Comparison of ENCODE assay signal across 11 mouse cellular contexts in genomic region chr4:119138776-119139175, GRCm38 (mm10). TPM values are rescaled to one million over a fixed set of nuclear protein-coding genes. Genes with fewer than 3 reads are reported as not detected.
DNase-seq lines count a peak whose midpoint lies in the region; ATAC-seq lines count a peak whose summit lies in the region.
"Had no signal": no experiment of that assay in that cellular context is flagged by ENCODE, and none has a peak within 500 bp of the region (broad histone marks: within the 10 kb centered on the region; RNA-seq: fewer than 3 reads in every experiment).

No protein-coding gene starts in this region.

- H3K9ac ChIP-seq in hindbrain, embryonic 11.5 days (ENCODE audit: low read depth, low read length) = no peak overlapping the region
- 0 out of 2 replicates have a peak overlapping the region, but pooled peaks have one; percentile 5 for H3K9ac ChIP-seq in midbrain, embryonic 15.5 days
- H3K9ac ChIP-seq: liver, embryonic 15.5 days had no signal

- peaks cover 40% of the 10 kb centered on the region for H3K36me3 ChIP-seq in embryonic facial prominence, embryonic 10.5 days (replicated peaks)
- H3K36me3 ChIP-seq in hindbrain, embryonic 11.5 days (ENCODE audit: control insufficient read depth, insufficient read depth, low read length) = peaks cover 18% of the 10 kb centered on the region
- peaks cover 8% of the 10 kb centered on the region; the same call in 1 of the 2 replicates for H3K36me3 ChIP-seq in midbrain, embryonic 15.5 days (replicated peaks)

- no peak for ATAC-seq in hindbrain, embryonic 11.5 days (ENCODE audit: low FRiP score)
- no peak for ATAC-seq in midbrain, embryonic 15.5 days (replicated peaks)

- intact Hi-C loops in gastrocnemius, postnatal 14 days (cut with DNase I; ENCODE audit: low total_unique reads) = no loop called here

- no peak overlapping the region for H3K27ac ChIP-seq in embryonic facial prominence, embryonic 10.5 days (replicated peaks)
- H3K27ac ChIP-seq in hindbrain, embryonic 11.5 days (ENCODE audit: low read depth, low read length) = no peak overlapping the region
- peak overlapping the region; percentile 6; the same call in 1 of the 2 replicates for H3K27ac ChIP-seq in midbrain, embryonic 15.5 days

- WGBS in embryonic facial prominence, embryonic 10.5 days = 65% methylated on average over 8 of the region's 8 CpGs
- 61% methylated on average over 8 of the region's 8 CpGs for WGBS in hindbrain, embryonic 11.5 days
- WGBS in midbrain, embryonic 15.5 days = 45% methylated on average over 8 of the region's 8 CpGs

- H3K4me2 ChIP-seq in hindbrain, embryonic 11.5 days (replicated peaks; ENCODE audit: low read depth, low read length) = peak overlapping the region; percentile 23
- peak overlapping the region; percentile 57 for H3K4me2 ChIP-seq in midbrain, embryonic 15.5 days

- no peaks in the 10 kb centered on the region; the same call in 1 of the 2 replicates for H3K27me3 ChIP-seq in embryonic facial prominence, embryonic 10.5 days (replicated peaks; ENCODE audit: low read depth, poor library complexity, severe bottlenecking)
- H3K27me3 ChIP-seq in hindbrain, embryonic 11.5 days (ENCODE audit: control insufficient read depth, insufficient read depth, low read length) = no peaks in the 10 kb centered on the region
- no peaks in the 10 kb centered on the region for H3K27me3 ChIP-seq in midbrain, embryonic 15.5 days (replicated peaks)

- H3K9me3 ChIP-seq in embryonic facial prominence, embryonic 10.5 days = no peaks in the 10 kb centered on the region
- no peaks in the 10 kb centered on the region for H3K9me3 ChIP-seq in hindbrain, embryonic 11.5 days (ENCODE audit: control insufficient read depth, low read length)
- no peaks in the 10 kb centered on the region for H3K9me3 ChIP-seq in midbrain, embryonic 15.5 days
- H3K9me3 ChIP-seq: liver, embryonic 15.5 days had no signal

- peak overlapping the region; percentile 39; the same call in 1 of the 2 replicates for H3K4me3 ChIP-seq in embryonic facial prominence, embryonic 10.5 days
- H3K4me3 ChIP-seq in hindbrain, embryonic 11.5 days (ENCODE audit: low read depth, low read length) = no peak overlapping the region
- H3K4me3 ChIP-seq in midbrain, embryonic 15.5 days = peak overlapping the region; percentile 29
- H3K4me3 ChIP-seq: liver, embryonic 15.5 days; myocyte had no signal

- peaks cover 19% of the 10 kb centered on the region for H3K4me1 ChIP-seq in embryonic facial prominence, embryonic 10.5 days
- no peaks in the 10 kb centered on the region for H3K4me1 ChIP-seq in hindbrain, embryonic 11.5 days (replicated peaks; ENCODE audit: control insufficient read depth, insufficient read depth, low read length)
- peaks cover 14% of the 10 kb centered on the region for H3K4me1 ChIP-seq in midbrain, embryonic 15.5 days

- DNase-seq in layer of hippocampus, adult 9-11 months = peak; percentile 62
- no peak for DNase-seq in layer of hippocampus, postnatal 14 days (ENCODE audit: low spot score in 2 of 2)
- no peak for DNase-seq in embryonic facial prominence, embryonic 10.5 days (ENCODE audit: low spot score)
- DNase-seq in hindbrain, embryonic 11.5 days (ENCODE audit: low spot score) = no peak
- no peak for DNase-seq in gastrocnemius, postnatal 14 days
- DNase-seq in natural killer cell, adult 2 months (ENCODE audit: low spot score in 2 of 2) = no peak
- DNase-seq in cerebellum, adult 9-11 months = no peak
- DNase-seq: gastrocnemius, postnatal 36 days had no signal

RNA-seq across cellular contexts. Expression of gene Slc2a1, which starts 30.3 kb away (rescaled TPM):
- 100 to 1,000 TPM in 1 of 2 experiments, 10 to 100 TPM in 1; 89.7 to 110 TPM for total RNA-seq in layer of hippocampus, postnatal 14 days (2021)
- polyA plus RNA-seq in embryonic facial prominence, embryonic 10.5 days (2016; fragmentation: Nextera tagmentation; extraction: Ambion mirVana) = 140 and 166 TPM in 2 replicates
- polyA plus RNA-seq in hindbrain, embryonic 11.5 days (2014; fragmentation: Nextera tagmentation; extraction: Ambion mirVana) = 134 and 137 TPM in 2 replicates
- 96.1 and 97.6 TPM in 2 replicates for polyA plus RNA-seq in midbrain, embryonic 15.5 days (2015; fragmentation: Nextera tagmentation; extraction: Ambion mirVana)
- 1 to 10 TPM; 4.8 to 6.6 TPM for total RNA-seq in gastrocnemius, postnatal 14 days (2021)

RNA-seq across cellular contexts. Expression of gene Zfp691, which starts 35.2 kb away (rescaled TPM):
- total RNA-seq in layer of hippocampus, postnatal 14 days (2021) = 10 to 100 TPM in 1 of 2 experiments, 1 to 10 TPM in 1; 7.3 to 11.0 TPM
- 11.4 and 13.9 TPM in 2 replicates for polyA plus RNA-seq in embryonic facial prominence, embryonic 10.5 days (2016; fragmentation: Nextera tagmentation; extraction: Ambion mirVana)
- 7.4 and 8.3 TPM in 2 replicates for polyA plus RNA-seq in hindbrain, embryonic 11.5 days (2014; fragmentation: Nextera tagmentation; extraction: Ambion mirVana)
- 7.1 and 7.7 TPM in 2 replicates for polyA plus RNA-seq in midbrain, embryonic 15.5 days (2015; fragmentation: Nextera tagmentation; extraction: Ambion mirVana)
- 10 to 100 TPM in 1 of 2 experiments, 1 to 10 TPM in 1; 9.3 to 13.5 TPM for total RNA-seq in gastrocnemius, postnatal 14 days (2021)

RNA-seq across cellular contexts. Expression of gene Ermap, which starts 51.0 kb away (rescaled TPM):
- total RNA-seq in layer of hippocampus, postnatal 14 days (2021) = under 1 TPM; 0.28 to 0.31 TPM
- polyA plus RNA-seq in embryonic facial prominence, embryonic 10.5 days (2016; fragmentation: Nextera tagmentation; extraction: Ambion mirVana) = 7.2 and 7.4 TPM in 2 replicates
- polyA plus RNA-seq in hindbrain, embryonic 11.5 days (2014; fragmentation: Nextera tagmentation; extraction: Ambion mirVana) = 9.9 and 11.1 TPM in 2 replicates
- 1.3 and 1.4 TPM in 2 replicates for polyA plus RNA-seq in midbrain, embryonic 15.5 days (2015; fragmentation: Nextera tagmentation; extraction: Ambion mirVana)
- total RNA-seq in gastrocnemius, postnatal 14 days (2021) = under 1 TPM in 1 of 2 experiments, not detected in 1; 0.13 TPM
- total RNA-seq: gastrocnemius, postnatal 36 days had no signal

RNA-seq across cellular contexts. Expression of gene Svbp, which starts 56.3 kb away (rescaled TPM):
- 10 to 100 TPM; 21.1 to 25.3 TPM for total RNA-seq in layer of hippocampus, postnatal 14 days (2021)
- 132 and 139 TPM in 2 replicates for polyA plus RNA-seq in embryonic facial prominence, embryonic 10.5 days (2016; fragmentation: Nextera tagmentation; extraction: Ambion mirVana)
- 177 and 201 TPM in 2 replicates for polyA plus RNA-seq in hindbrain, embryonic 11.5 days (2014; fragmentation: Nextera tagmentation; extraction: Ambion mirVana)
- polyA plus RNA-seq in midbrain, embryonic 15.5 days (2015; fragmentation: Nextera tagmentation; extraction: Ambion mirVana) = 237 and 238 TPM in 2 replicates
- total RNA-seq in gastrocnemius, postnatal 14 days (2021) = 10 to 100 TPM; 24.7 to 26.0 TPM
